Mouse (Mus musculus): ENCODE data around the gene Jph4.
A peak's percentile ranks its signal among the peaks of the same experiment; 100 is the strongest.

Gene Jph4

GRCm38 (mm10) chr14:55116425-55117200, at the start of gene Jph4:
Jph4 (minus strand) TSS chr14:55116935.
- DNase-seq (ENCODE audit: inconsistent ontology term): no peak

GRCm38 (mm10) chr14:55164172-55164806, 47.6 kb upstream of the Jph4 start:
- DNase-seq (ENCODE audit: inconsistent ontology term): no peak

GRCm38 (mm10) chr14:55162168-55162567, 45.4 kb upstream of the Jph4 start:
- DNase-seq (ENCODE audit: inconsistent ontology term): no peak

- peak; percentile 69 for DNase-seq (ENCODE audit: inconsistent ontology term)
Observed at GRCm38 (mm10) chr14:55161098-55161634, 44.4 kb upstream of the Jph4 start.

GRCm38 (mm10) chr14:55160251-55161071, 43.7 kb upstream of the Jph4 start:
- no peak for DNase-seq (ENCODE audit: inconsistent ontology term)

- DNase-seq (ENCODE audit: inconsistent ontology term): no peak
Observed at GRCm38 (mm10) chr14:55157322-55158065, 40.8 kb upstream of the Jph4 start.

- DNase-seq (ENCODE audit: inconsistent ontology term): no peak
Observed at GRCm38 (mm10) chr14:55152951-55153481, 36.3 kb upstream of the Jph4 start.

- no peak for DNase-seq (ENCODE audit: inconsistent ontology term)
Observed at GRCm38 (mm10) chr14:55152174-55152573, 35.4 kb upstream of the Jph4 start.

GRCm38 (mm10) chr14:55150985-55151384, 34.2 kb upstream of the Jph4 start:
- DNase-seq (ENCODE audit: inconsistent ontology term): no peak

- DNase-seq (ENCODE audit: inconsistent ontology term): no peak
Observed at GRCm38 (mm10) chr14:55149041-55149440, 32.3 kb upstream of the Jph4 start.

- DNase-seq (ENCODE audit: inconsistent ontology term): peak; percentile 29
Observed at GRCm38 (mm10) chr14:55148363-55148915, 31.7 kb upstream of the Jph4 start.

GRCm38 (mm10) chr14:55146829-55147401, 30.2 kb upstream of the Jph4 start:
- peak; percentile 64 for DNase-seq (ENCODE audit: inconsistent ontology term)

GRCm38 (mm10) chr14:55146324-55146723, 29.6 kb upstream of the Jph4 start:
- DNase-seq (ENCODE audit: inconsistent ontology term): peak; percentile 69

GRCm38 (mm10) chr14:55139313-55139712, 22.6 kb upstream of the Jph4 start:
- DNase-seq (ENCODE audit: inconsistent ontology term): no peak

GRCm38 (mm10) chr14:55135676-55136075, 18.9 kb upstream of the Jph4 start:
- DNase-seq (ENCODE audit: inconsistent ontology term): no peak

GRCm38 (mm10) chr14:55126521-55126920, 9.8 kb upstream of the Jph4 start:
- DNase-seq (ENCODE audit: inconsistent ontology term): no peak

- no peak for DNase-seq (ENCODE audit: inconsistent ontology term)
Observed at GRCm38 (mm10) chr14:55125711-55126110, 9.0 kb upstream of the Jph4 start.

- no peak for DNase-seq (ENCODE audit: inconsistent ontology term)
Observed at GRCm38 (mm10) chr14:55122359-55122758, 5.6 kb upstream of the Jph4 start.

- DNase-seq (ENCODE audit: inconsistent ontology term): peak; percentile 92
Observed at GRCm38 (mm10) chr14:55121947-55122346, 5.2 kb upstream of the Jph4 start.

GRCm38 (mm10) chr14:55119421-55120134, 2.8 kb upstream of the Jph4 start:
- no peak for DNase-seq (ENCODE audit: inconsistent ontology term)
